Mouse (Mus musculus) bone marrow, adult 2 months (tissue): ENCODE results near the gene Cped1. TPM values are rescaled to one million over a fixed set of nuclear protein-coding genes. Genes with fewer than 3 reads are reported as not detected.
"Not testable (repeated sequence)": the region's sequence is repeated elsewhere in the genome, so short reads cannot be mapped to it uniquely, and the experiment has no call there.

ENCODE experiments used
- H3K27ac ChIP-seq: fragments of 200-500 bp; 2 replicates; pipeline ENCODE4 v1.5.1; 2012; ENCODE audit warnings: low read depth, mild to moderate bottlenecking, control low read depth, inconsistent platforms, low read length; ENCODE audit not compliant: control insufficient read depth, poor library complexity, insufficient read depth
- H3K4me1 ChIP-seq: fragments of 200-500 bp; 2 replicates; pipeline ENCODE4 v1.6.1; 2011; ENCODE audit warnings: low read length; ENCODE audit not compliant: control insufficient read depth, insufficient read depth
- H3K4me3 ChIP-seq: fragments of 200-500 bp; replicated peaks from 2 replicates; pipeline ENCODE3; 2011; ENCODE audit warnings: mild to moderate bottlenecking, low read depth, low read length, control low read depth; ENCODE audit not compliant: control insufficient read depth
- CTCF ChIP-seq: fragments of 200-500 bp; IDR thresholded peaks from 2 replicates; pipeline ENCODE4 v1.5.1; 2011; ENCODE audit warnings: low read length, control low read depth; ENCODE audit not compliant: control insufficient read depth, insufficient read depth
- POLR2A ChIP-seq: fragments of 200-500 bp; IDR thresholded peaks from 2 replicates; pipeline ENCODE4 v1.6.1; 2011; ENCODE audit warnings: low read depth, mild to moderate bottlenecking, control low read depth, low read length, borderline replicate concordance; ENCODE audit not compliant: control insufficient read depth
- WGBS: fragments of 180-500 bp; shearing (Covaris S2); methylation state at CpG from one replicate; pipeline ENCODE4 v1.1.7; 2018; 5-methylcytosine and 5-hydroxymethylcytosine counted together
- polyA plus RNA-seq: library from polyadenylated mRNA; stranded (reverse); fragments of >200 nt; gene quantifications from 2 replicates; pipeline ENCODE4 v1.2.4, GENCODE M21; 2011; ENCODE audit warnings: low replicate concordance; ENCODE audit not compliant: missing spikeins, insufficient read depth, insufficient read length

Cped1 gene
- polyA plus RNA-seq, 1 experiment = 5.3 TPM

- Histone ChIP-seq H3K4me1 (no peaks in the 10 kb centered on the region), H3K4me3 (no peak overlapping the region), H3K27ac (no peak overlapping the region)
- 86% methylated on average over 8 of the region's 8 CpGs for WGBS
- no peak for TF ChIP-seq POLR2A
- no peak for TF ChIP-seq CTCF
Measured at GRCm38 (mm10) chr6:22222947-22223346, 237.2 kb downstream of the Cped1 start.

GRCm38 (mm10) chr6:22224351-22224750, 238.6 kb downstream of the Cped1 start:
- Histone ChIP-seq H3K4me3 (no peak overlapping the region), H3K4me1 (no peaks in the 10 kb centered on the region), H3K27ac (no peak overlapping the region)
- no peak for TF ChIP-seq POLR2A
- TF ChIP-seq CTCF = no peak
- 86% methylated on average over 4 of the region's 4 CpGs for WGBS

- no peaks in the 10 kb centered on the region; the same call in 1 of the 2 replicates for H3K4me1 ChIP-seq
- no peak for TF ChIP-seq CTCF
- 56% methylated on average over 3 of the region's 3 CpGs for WGBS
- H3K27ac ChIP-seq = no peak overlapping the region
- no peak overlapping the region for H3K4me3 ChIP-seq
Measured at GRCm38 (mm10) chr6:22231244-22231643, 245.5 kb downstream of the Cped1 start.

GRCm38 (mm10) chr6:22233517-22233916, 247.8 kb downstream of the Cped1 start:
- Histone ChIP-seq H3K4me3 (no peak overlapping the region), H3K27ac (no peak overlapping the region), H3K4me1 (no peaks in the 10 kb centered on the region; the same call in 1 of the 2 replicates)
- WGBS = 86% methylated on average over 6 of the region's 6 CpGs
- TF ChIP-seq CTCF (no peak), POLR2A (no peak)

- WGBS = 85% methylated on average over 6 of the region's 6 CpGs
- H3K27ac ChIP-seq = no peak overlapping the region
- H3K4me3 ChIP-seq = no peak overlapping the region
- TF ChIP-seq POLR2A (no peak), CTCF (no peak)
- H3K4me1 ChIP-seq = no peaks in the 10 kb centered on the region; the same call in 1 of the 2 replicates
Measured at GRCm38 (mm10) chr6:22235133-22235532, 249.4 kb downstream of the Cped1 start.

GRCm38 (mm10) chr6:22243321-22243720, 257.6 kb downstream of the Cped1 start:
- TF ChIP-seq POLR2A (no peak), CTCF (no peak)

GRCm38 (mm10) chr6:22246696-22247095, 261.0 kb downstream of the Cped1 start:
- WGBS = 90% methylated on average over 2 of the region's 2 CpGs
- Histone ChIP-seq H3K4me3 (no peak overlapping the region), H3K4me1 (no peaks in the 10 kb centered on the region), H3K27ac (no peak overlapping the region)
- TF ChIP-seq POLR2A = no peak
- no peak for TF ChIP-seq CTCF

More at GRCm38 (mm10) chr6:22243321-22243720, 257.6 kb downstream of the Cped1 start:
- Histone ChIP-seq H3K4me3 (no peak overlapping the region), H3K4me1 (no peaks in the 10 kb centered on the region), H3K27ac (no peak overlapping the region)
- 78% methylated on average over 8 of the region's 8 CpGs for WGBS

GRCm38 (mm10) chr6:22258784-22259183, 273.1 kb downstream of the Cped1 start:
- TF ChIP-seq CTCF (no peak), POLR2A (no peak)
- no peak overlapping the region for H3K4me3 ChIP-seq
- 74% methylated on average over 4 of the region's 4 CpGs for WGBS
- no peaks in the 10 kb centered on the region for H3K4me1 ChIP-seq
- no peak overlapping the region for H3K27ac ChIP-seq

- Histone ChIP-seq H3K4me3 (no peak overlapping the region), H3K27ac (no peak overlapping the region), H3K4me1 (no peaks in the 10 kb centered on the region)
- TF ChIP-seq POLR2A (no peak), CTCF (no peak)
- WGBS = 76% methylated on average over 4 of the region's 4 CpGs
Measured at GRCm38 (mm10) chr6:22262519-22262918, 276.8 kb downstream of the Cped1 start.

GRCm38 (mm10) chr6:22264094-22264493, 278.4 kb downstream of the Cped1 start:
- H3K4me1 ChIP-seq, H3K4me3 ChIP-seq, H3K27ac ChIP-seq: not testable (repeated sequence)
- WGBS = 85% methylated on average over 8 of the region's 8 CpGs
